Mouse (Mus musculus) kidney, embryonic 15.5 days (tissue): ENCODE measurements around the gene Capn1. TPM values are rescaled to one million over a fixed set of nuclear protein-coding genes. Genes with fewer than 3 reads are reported as not detected.

Source experiments
- ATAC-seq: fragments of 200-750 bp; cut with Nextera tagmentation; replicated peaks from 2 replicates; pipeline ENCODE4 v1.8.0; 2017; ENCODE audit warnings: moderate TSS enrichment; ENCODE audit not compliant: low FRiP score
- H3K27ac ChIP-seq: fragments of 300-500 bp; sonication (generic); 2 replicates; pipeline ENCODE4 v1.5.1; 2015; ENCODE audit warnings: mild to moderate bottlenecking, inconsistent platforms
- H3K27me3 ChIP-seq: fragments of 300-500 bp; sonication (generic); 2 replicates; pipeline ENCODE4 v1.6.1; 2015; ENCODE audit warnings: inconsistent platforms
- H3K36me3 ChIP-seq: fragments of 300-500 bp; sonication (generic); 2 replicates; pipeline ENCODE4 v1.6.1; 2015; ENCODE audit warnings: inconsistent platforms
- H3K4me1 ChIP-seq: fragments of 300-500 bp; sonication (generic); 2 replicates; pipeline ENCODE4 v1.6.1; 2015; ENCODE audit warnings: inconsistent platforms
- H3K4me2 ChIP-seq: fragments of 300-500 bp; sonication (generic); 2 replicates; pipeline ENCODE4 v1.6.1; 2015; ENCODE audit warnings: moderate library complexity, mild to moderate bottlenecking, inconsistent platforms
- H3K4me3 ChIP-seq: fragments of 300-500 bp; sonication (generic); replicated peaks from 2 replicates; pipeline ENCODE4 v1.5.1; 2015; ENCODE audit warnings: mild to moderate bottlenecking, inconsistent platforms
- H3K9ac ChIP-seq: fragments of 300-500 bp; sonication (generic); 2 replicates; pipeline ENCODE4 v1.6.1; 2015; ENCODE audit warnings: mild to moderate bottlenecking, inconsistent platforms
- H3K9me3 ChIP-seq: fragments of 300-500 bp; sonication (generic); replicated peaks from 2 replicates; pipeline ENCODE4 v1.6.1; 2016; ENCODE audit warnings: inconsistent platforms
- WGBS: fragments of 180-500 bp; shearing (Covaris S2); methylation state at CpG from one replicate; pipeline ENCODE4 v1.1.7; 2015; ENCODE audit warnings: mixed read lengths; 5-methylcytosine and 5-hydroxymethylcytosine counted together
- polyA plus RNA-seq: library from polyadenylated mRNA; unstranded; fragments of >200 nt; fragmentation: Nextera tagmentation; extraction: Ambion mirVana; gene quantifications from 2 replicates; pipeline ENCODE4 v1.2.1, GENCODE M21; 2015

Capn1 gene
- polyA plus RNA-seq, 1 experiment from 2014 or later: 11.1 TPM

GRCm38 (mm10) chr19:6035966-6036585 is 20.4 kb upstream of the Capn1 start:
- WGBS: 70% methylated on average over 9 of the region's 9 CpGs
- no peak overlapping the region for H3K4me3 ChIP-seq
- H3K4me2 ChIP-seq: no peak overlapping the region
- no peak overlapping the region for H3K27ac ChIP-seq
- H3K9me3 ChIP-seq: no peaks in the 10 kb centered on the region
- H3K27me3 ChIP-seq: no peaks in the 10 kb centered on the region
- no peak overlapping the region for H3K9ac ChIP-seq
- ATAC-seq: no peak
- H3K4me1 ChIP-seq: no peaks in the 10 kb centered on the region
- H3K36me3 ChIP-seq: no peaks in the 10 kb centered on the region

GRCm38 (mm10) chr19:6030520-6031280 is 15.0 kb upstream of the Capn1 start:
- Histone ChIP-seq H3K27ac (no peak overlapping the region), H3K36me3 (no peaks in the 10 kb centered on the region), H3K27me3 (no peaks in the 10 kb centered on the region), H3K4me3 (no peak overlapping the region), H3K4me1 (no peaks in the 10 kb centered on the region), H3K4me2 (no peak overlapping the region), H3K9me3 (no peaks in the 10 kb centered on the region), H3K9ac (no peak overlapping the region)
- no peak for ATAC-seq
- 75% methylated on average over 14 of the region's 14 CpGs for WGBS

- no peaks in the 10 kb centered on the region for H3K27me3 ChIP-seq
- H3K4me3 ChIP-seq: no peak overlapping the region
- no peak overlapping the region for H3K27ac ChIP-seq
- no peaks in the 10 kb centered on the region for H3K4me1 ChIP-seq
- no peak for ATAC-seq
- no peaks in the 10 kb centered on the region for H3K9me3 ChIP-seq
- no peak overlapping the region for H3K4me2 ChIP-seq
- WGBS: 84% methylated on average over 9 of the region's 9 CpGs
- H3K36me3 ChIP-seq: no peaks in the 10 kb centered on the region
- no peak overlapping the region for H3K9ac ChIP-seq
These were observed 13.7 kb upstream of the Capn1 start for GRCm38 (mm10) chr19:6029426-6029825.

- no peak overlapping the region for H3K4me3 ChIP-seq
- H3K4me2 ChIP-seq: no peak overlapping the region
- ATAC-seq: no peak
- no peak overlapping the region for H3K9ac ChIP-seq
- no peaks in the 10 kb centered on the region for H3K9me3 ChIP-seq
- H3K27ac ChIP-seq: no peak overlapping the region
- no peaks in the 10 kb centered on the region for H3K27me3 ChIP-seq
- no peaks in the 10 kb centered on the region for H3K36me3 ChIP-seq
- 83% methylated on average over 6 of the region's 6 CpGs for WGBS
- no peaks in the 10 kb centered on the region for H3K4me1 ChIP-seq
These were observed 13.3 kb upstream of the Capn1 start for GRCm38 (mm10) chr19:6028991-6029390.

- no peak for ATAC-seq
- H3K4me1 ChIP-seq: no peaks in the 10 kb centered on the region
- 84% methylated on average over 7 of the region's 7 CpGs for WGBS
- H3K27me3 ChIP-seq: no peaks in the 10 kb centered on the region
- no peaks in the 10 kb centered on the region for H3K9me3 ChIP-seq
- H3K9ac ChIP-seq: no peak overlapping the region
- H3K36me3 ChIP-seq: no peaks in the 10 kb centered on the region
- no peak overlapping the region for H3K27ac ChIP-seq
- H3K4me3 ChIP-seq: no peak overlapping the region
- no peak overlapping the region for H3K4me2 ChIP-seq
These were observed 8.2 kb upstream of the Capn1 start for GRCm38 (mm10) chr19:6023930-6024329.

GRCm38 (mm10) chr19:6023059-6023458 is 7.4 kb upstream of the Capn1 start:
- Histone ChIP-seq H3K27ac (no peak overlapping the region), H3K9ac (no peak overlapping the region), H3K4me2 (no peak overlapping the region), H3K36me3 (no peaks in the 10 kb centered on the region), H3K4me3 (no peak overlapping the region), H3K4me1 (0 out of 2 replicates have a peak, but pooled peaks cover under 1% of the 10 kb centered on the region), H3K27me3 (no peaks in the 10 kb centered on the region), H3K9me3 (no peaks in the 10 kb centered on the region)
- WGBS: 44% methylated on average over 8 of the region's 8 CpGs
- ATAC-seq: no peak

GRCm38 (mm10) chr19:6020276-6020675 is 4.6 kb upstream of the Capn1 start:
- Histone ChIP-seq H3K4me2 (no peak overlapping the region), H3K36me3 (no peaks in the 10 kb centered on the region), H3K4me1 (peaks cover 20% of the 10 kb centered on the region), H3K27ac (no peak overlapping the region), H3K9me3 (no peaks in the 10 kb centered on the region), H3K4me3 (no peak overlapping the region), H3K9ac (no peak overlapping the region), H3K27me3 (no peaks in the 10 kb centered on the region)
- ATAC-seq: no peak
- 70% methylated on average over 3 of the region's 3 CpGs for WGBS

- 32% methylated on average over 15 of the region's 15 CpGs for WGBS
- Histone ChIP-seq H3K9ac (no peak overlapping the region), H3K9me3 (no peaks in the 10 kb centered on the region), H3K4me1 (peaks cover 38% of the 10 kb centered on the region), H3K27me3 (no peaks in the 10 kb centered on the region), H3K36me3 (no peaks in the 10 kb centered on the region), H3K27ac (no peak overlapping the region), H3K4me2 (no peak overlapping the region), H3K4me3 (no peak overlapping the region)
- ATAC-seq: no peak
These were observed 2.7 kb upstream of the Capn1 start for GRCm38 (mm10) chr19:6018142-6019089.

GRCm38 (mm10) chr19:6016532-6016931 is 835 bp upstream of the Capn1 start:
- no peaks in the 10 kb centered on the region for H3K27me3 ChIP-seq
- no peaks in the 10 kb centered on the region for H3K36me3 ChIP-seq
- H3K9ac ChIP-seq: no peak overlapping the region
- peaks cover 43% of the 10 kb centered on the region for H3K4me1 ChIP-seq
- peak overlapping the region; percentile 58; the same call in 1 of the 2 replicates for H3K4me3 ChIP-seq
- 48% methylated on average over 7 of the region's 7 CpGs for WGBS
- no peaks in the 10 kb centered on the region for H3K9me3 ChIP-seq
- H3K4me2 ChIP-seq: peak overlapping the region; percentile 93
- no peak overlapping the region for H3K27ac ChIP-seq
- no peak for ATAC-seq

GRCm38 (mm10) chr19:6014991-6015510 is 646 bp downstream of the Capn1 start:
- WGBS: 2% methylated on average over 18 of the region's 18 CpGs
- Histone ChIP-seq H3K4me1 (peaks cover 46% of the 10 kb centered on the region), H3K9me3 (no peaks in the 10 kb centered on the region), H3K27ac (peak overlapping the region; percentile 80), H3K9ac (peak overlapping the region; percentile 55), H3K4me2 (peak overlapping the region; percentile 93), H3K4me3 (peak overlapping the region; percentile 58), H3K27me3 (no peaks in the 10 kb centered on the region), H3K36me3 (no peaks in the 10 kb centered on the region)
- ATAC-seq: peak; percentile 81

- Histone ChIP-seq H3K27me3 (no peaks in the 10 kb centered on the region), H3K27ac (no peak overlapping the region), H3K9me3 (no peaks in the 10 kb centered on the region), H3K4me1 (peaks cover 46% of the 10 kb centered on the region), H3K36me3 (peaks cover 1% of the 10 kb centered on the region; the same call in 1 of the 2 replicates), H3K4me2 (peak overlapping the region; percentile 93; the same call in 1 of the 2 replicates), H3K9ac (no peak overlapping the region), H3K4me3 (no peak overlapping the region)
- no peak for ATAC-seq
- WGBS: 90% methylated on average over 10 of the region's 10 CpGs
These were observed 2.0 kb downstream of the Capn1 start for GRCm38 (mm10) chr19:6013691-6014090.
